8 mouse cellular contexts compared by ENCODE assay signal in genomic region chr1:182340821-182341781, GRCm38 (mm10). TPM values are rescaled to one million over a fixed set of nuclear protein-coding genes. Genes with fewer than 3 reads are reported as not detected.
DNase-seq lines count a peak whose midpoint lies in the region; ATAC-seq lines count a peak whose summit lies in the region.

Gene Fbxo28, minus strand, starts transcription at chr1:182341629.

- H3K27ac ChIP-seq in hindbrain, embryonic 15.5 days (replicated peaks) = peak within 1 kb of the TSS; percentile 94

- peaks cover 30% of the 10 kb centered on the region for H3K4me1 ChIP-seq in hindbrain, embryonic 15.5 days (replicated peaks)

- H3K9me3 ChIP-seq in hindbrain, embryonic 15.5 days = no peaks in the 10 kb centered on the region

- no peaks in the 10 kb centered on the region for H3K27me3 ChIP-seq in hindbrain, embryonic 15.5 days

- H3K9ac ChIP-seq in hindbrain, embryonic 15.5 days = peak within 1 kb of the TSS; percentile 96

- peak; percentile 95 for DNase-seq in R1 (ENCODE audit: low read depth, low spot score)
- peak; percentile 87 to 93 for DNase-seq in cerebellum, postnatal 25 days
- peak; percentile 80 to 83 for DNase-seq in frontal cortex, postnatal 36 days (ENCODE audit: low spot score in 2 of 2)
- peak; percentile 76 for DNase-seq in left cerebral cortex, adult 11 months (ENCODE audit: low spot score)
- peak; percentile 86 to 88 for DNase-seq in lung, postnatal 4 days
- peak; percentile 94 for DNase-seq in retina, postnatal 7 days (ENCODE audit: low read depth, low spot score)
- DNase-seq in urinary bladder, adult 2 months (ENCODE audit: low spot score) = peak; percentile 72

- H3K4me2 ChIP-seq in hindbrain, embryonic 15.5 days = peak within 1 kb of the TSS; percentile 68

- H3K4me3 ChIP-seq in hindbrain, embryonic 15.5 days = peak within 1 kb of the TSS; percentile 94

- no peaks in the 10 kb centered on the region for H3K36me3 ChIP-seq in hindbrain, embryonic 15.5 days

- ATAC-seq in hindbrain, embryonic 15.5 days (ENCODE audit: low FRiP score, low read depth) = peak; percentile 96

- WGBS in hindbrain, embryonic 15.5 days = under 1% methylated on average over 79 of the region's 93 CpGs

RNA-seq across cellular contexts. Expression of gene Fbxo28, which starts in this region (rescaled TPM):
- 23.0 and 24.2 TPM in 2 replicates for polyA plus RNA-seq in hindbrain, embryonic 15.5 days (2015; fragmentation: Nextera tagmentation; extraction: Ambion mirVana)
- polyA plus RNA-seq in urinary bladder, adult 2 months (2012; rRNA removed) = 13.9 and 15.9 TPM in 2 replicates

Comparison
In these comparisons a context has a peak if more than half of its experiments do, and no peak if none do; other contexts are left out.
1. Peak in every context shown above with its lines: DNase-seq, ATAC-seq, H3K4me3 ChIP-seq and H3K27ac ChIP-seq.